Mouse (Mus musculus) hindlimb bud, embryonic 11.5 days (tissue): ENCODE measurements around the gene Camkv.

Experiments used
- DNase-seq: peaks from one replicate; pipeline ENCODE4 v3.0.0-alpha.2; 2012; ENCODE audit warnings: low read depth, low spot score; ENCODE audit errors: extremely low spot score

The Camkv gene

DNA sequence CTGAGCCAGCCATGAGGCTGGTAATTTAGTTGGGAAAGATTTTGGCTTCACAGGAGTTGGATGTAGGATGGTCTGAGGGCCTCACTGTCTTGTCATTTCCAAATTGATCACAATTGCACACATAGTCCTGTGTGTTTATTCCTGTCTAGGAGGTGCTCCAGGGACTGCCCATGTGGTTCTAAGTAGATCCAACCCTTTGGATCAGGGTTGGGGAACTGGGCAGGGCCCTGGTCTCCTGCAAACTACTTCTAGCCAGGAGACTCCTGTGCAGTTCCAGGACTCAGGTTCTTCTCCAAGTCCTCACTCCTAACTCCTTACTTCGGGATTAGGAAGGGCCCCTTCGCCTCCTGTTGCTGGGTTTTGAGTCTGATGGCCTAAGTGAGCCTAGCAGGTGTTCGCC is at the start of gene Camkv:
TSS of gene Camkv (plus strand) at position 301 of the 400 bp plus-strand sequence.
- no peak for DNase-seq

DNA sequence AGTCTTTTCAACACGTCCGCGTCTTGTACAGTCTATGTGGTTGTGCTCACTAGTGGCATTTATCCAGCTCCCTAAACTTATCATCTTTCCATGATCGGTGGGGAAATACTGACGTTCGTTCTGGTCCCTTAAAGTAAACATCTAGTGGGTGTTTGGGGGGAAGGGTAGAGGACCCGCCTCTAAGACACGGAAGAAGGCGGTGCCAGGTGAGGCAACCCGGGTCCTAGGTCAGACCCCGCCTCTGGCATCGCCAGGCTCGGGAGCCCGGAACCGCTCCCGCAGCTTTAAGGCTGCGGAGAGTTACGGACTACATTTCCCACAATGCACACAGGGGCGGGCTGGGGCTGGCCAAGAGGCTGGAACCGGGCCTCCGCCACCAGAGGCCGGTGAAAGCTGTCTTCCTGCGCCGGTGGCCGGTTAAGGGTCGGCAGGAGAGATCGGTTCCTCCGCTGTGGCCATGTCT is 47.6 kb upstream of the Camkv start, which contains the start of gene Mon1a:
TSS of gene Mon1a (plus strand) at position 348 of the 463 bp plus-strand sequence.
- no peak for DNase-seq

DNA sequence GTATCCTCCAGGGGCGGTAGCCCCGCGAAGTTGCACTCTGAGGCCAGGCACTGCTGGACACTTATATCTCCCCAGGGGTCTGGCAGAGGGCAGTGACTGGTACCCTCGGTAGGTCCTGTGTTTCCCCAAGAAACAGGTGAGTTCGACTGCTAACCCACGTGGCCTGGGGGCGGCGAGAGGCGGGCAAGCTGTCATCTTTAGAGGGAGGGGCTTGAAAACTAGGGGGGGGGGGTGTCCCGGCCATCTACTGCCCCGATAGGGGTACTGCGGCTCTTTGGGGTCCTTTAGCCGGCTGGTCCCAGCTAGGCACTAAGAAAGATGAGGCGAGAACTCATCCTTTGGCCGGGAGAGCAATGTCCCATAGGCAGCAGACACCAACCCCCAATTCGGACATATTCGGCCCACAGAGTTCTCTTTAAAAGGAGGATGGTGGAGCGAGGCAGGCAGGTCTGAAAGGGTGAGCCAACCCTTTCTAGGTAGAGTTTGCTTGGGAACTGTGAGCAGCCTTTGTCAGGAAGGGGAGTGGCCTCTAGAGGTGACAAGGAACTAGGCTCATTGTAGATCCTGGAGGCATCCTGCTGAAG is 47.1 kb upstream of the Camkv start:
- no peak for DNase-seq

DNA sequence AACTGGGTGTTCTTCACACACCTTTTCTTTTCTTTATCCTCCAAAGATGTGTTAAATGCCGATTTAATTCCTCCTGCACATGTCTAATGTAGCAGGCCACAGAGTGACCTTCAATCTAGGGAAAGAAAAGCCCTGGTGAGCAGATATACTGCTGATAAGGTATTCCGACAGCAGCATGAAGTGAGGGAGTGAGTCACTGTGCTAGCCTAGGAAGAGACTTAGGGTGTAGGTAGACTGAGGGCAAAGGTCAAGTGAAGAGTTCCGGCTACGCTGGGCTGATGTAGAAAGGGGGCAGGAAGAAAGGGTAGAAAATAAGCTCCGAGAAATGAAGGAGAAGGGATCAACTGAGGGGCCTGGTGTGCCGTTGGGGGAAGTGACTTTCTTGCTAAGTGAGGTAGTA is 45.2 kb upstream of the Camkv start:
- DNase-seq = no peak

DNA sequence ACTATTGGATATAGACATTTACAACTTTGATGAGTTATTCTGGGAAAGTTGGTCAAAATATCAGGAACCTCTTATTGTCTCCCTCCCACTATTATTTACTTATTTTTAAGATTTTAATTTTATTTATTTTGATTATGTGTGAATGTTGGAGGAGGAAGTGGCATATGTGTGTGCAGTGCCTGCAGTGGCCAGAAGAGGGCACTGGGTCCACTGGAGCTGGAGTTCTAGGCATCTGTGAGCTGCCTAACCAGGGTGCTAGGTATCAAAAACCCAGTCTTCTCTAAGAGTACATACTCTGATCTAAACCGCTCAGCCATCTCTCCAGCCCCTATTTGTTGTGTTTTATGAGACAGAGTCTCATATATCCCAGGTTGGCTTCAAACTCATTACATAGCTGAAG is 44.5 kb upstream of the Camkv start:
- DNase-seq = no peak

DNA sequence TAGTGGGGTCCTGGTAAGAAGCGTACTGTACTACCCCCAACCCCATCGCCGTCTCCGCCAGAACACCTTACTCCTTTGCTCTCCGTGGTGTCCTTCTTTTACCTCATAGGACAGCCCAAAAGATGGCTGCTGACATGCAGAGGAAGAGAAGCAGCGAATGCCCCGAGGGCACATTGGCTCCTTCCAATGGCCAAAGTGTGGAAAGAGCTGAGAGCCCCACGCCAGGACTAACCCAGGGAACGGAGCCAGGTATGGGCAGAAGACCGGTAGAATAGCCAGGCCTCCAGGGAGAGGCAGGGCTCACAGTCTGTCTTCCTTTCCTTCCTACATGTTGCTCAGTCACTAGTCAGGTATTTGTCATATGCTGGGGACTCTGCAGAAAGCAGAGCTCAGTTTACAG is 36.9 kb upstream of the Camkv start:
- DNase-seq = no peak

DNA sequence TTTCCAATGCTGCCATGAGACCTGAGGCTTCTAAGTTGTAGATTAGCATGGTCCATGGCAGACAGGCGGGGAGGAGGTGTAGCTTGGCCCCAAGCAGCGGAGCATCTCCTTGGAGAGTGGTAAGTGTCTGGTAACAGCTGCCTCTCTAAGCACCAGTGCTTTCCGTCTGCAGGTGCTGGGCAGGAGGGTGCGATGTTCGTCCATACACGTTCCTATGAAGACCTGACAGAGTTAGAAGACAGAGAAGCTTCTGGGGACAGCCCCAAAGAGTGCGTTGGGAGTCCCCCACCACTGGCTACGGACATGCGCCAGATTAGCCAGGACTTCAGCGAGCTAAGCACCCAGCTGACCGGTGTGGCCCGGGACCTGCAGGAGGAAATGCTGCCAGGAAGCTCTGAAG is 35.6 kb upstream of the Camkv start:
- DNase-seq = no peak

DNA sequence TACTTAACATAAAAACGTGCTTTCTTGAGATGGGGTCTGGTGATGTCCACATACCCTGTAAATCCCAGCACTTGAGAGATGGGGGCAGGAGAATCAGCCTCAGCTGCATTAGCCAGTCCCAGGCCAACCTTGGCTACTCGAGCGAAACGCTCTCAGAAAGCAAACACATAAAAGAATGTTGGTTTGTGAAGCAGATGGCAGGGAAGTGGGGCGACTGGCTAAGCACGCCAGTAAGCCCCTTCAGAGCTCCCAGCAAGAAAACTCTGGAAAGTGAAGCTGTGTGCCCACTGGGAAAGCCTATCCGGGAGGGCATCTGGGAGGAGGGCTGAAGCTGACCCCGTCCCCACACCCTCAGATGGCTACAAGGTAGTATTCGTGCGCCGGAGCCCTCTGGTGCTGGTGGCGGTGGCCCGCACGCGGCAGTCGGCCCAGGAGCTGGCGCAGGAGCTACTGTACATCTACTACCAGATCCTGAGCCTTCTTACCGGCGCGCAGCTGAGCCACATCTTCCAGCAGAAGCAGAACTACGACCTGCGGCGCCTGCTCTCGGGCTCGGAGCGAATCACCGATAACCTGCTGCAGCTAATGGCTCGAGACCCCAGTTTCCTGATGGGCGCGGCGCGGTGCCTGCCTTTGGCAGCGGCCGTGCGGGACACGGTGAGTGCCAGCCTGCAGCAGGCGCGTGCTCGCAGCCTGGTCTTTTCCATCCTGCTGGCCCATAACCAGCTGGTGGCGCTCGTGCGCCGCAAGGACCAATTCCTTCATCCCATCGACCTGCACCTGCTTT is 34.4 kb upstream of the Camkv start:
- no peak for DNase-seq

DNA sequence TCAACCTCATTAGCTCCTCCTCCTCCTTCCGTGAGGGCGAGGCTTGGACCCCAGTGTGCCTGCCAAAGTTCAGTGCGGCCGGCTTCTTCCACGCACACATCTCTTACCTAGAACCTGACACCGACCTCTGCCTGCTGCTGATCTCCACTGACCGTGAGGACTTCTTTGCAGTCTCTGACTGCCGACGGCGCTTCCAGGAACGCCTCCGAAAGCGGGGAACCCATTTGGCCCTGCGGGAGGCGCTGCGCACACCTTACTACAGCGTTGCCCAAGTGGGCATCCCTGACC is 33.9 kb upstream of the Camkv start:
- DNase-seq = no peak

DNA sequence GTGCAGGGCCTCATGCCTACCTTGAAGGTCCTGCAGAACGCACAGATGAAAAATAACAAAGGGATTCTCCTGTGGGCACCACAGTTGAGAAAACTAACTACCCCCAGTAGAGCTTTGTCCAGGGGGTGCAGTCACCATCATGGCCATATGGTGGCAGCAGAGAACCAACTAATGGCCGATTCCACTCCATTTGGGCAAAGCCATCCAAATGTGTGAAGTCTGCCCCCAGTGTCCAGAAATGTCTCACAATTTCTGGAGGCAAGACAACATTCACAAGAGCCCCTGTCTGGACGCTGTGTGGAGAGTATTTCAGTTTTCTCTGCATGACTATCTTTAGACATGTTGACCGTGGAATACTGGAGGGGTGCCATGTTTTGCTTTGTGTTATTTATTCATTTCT is 30.7 kb upstream of the Camkv start:
- peak; percentile 79 for DNase-seq

DNA sequence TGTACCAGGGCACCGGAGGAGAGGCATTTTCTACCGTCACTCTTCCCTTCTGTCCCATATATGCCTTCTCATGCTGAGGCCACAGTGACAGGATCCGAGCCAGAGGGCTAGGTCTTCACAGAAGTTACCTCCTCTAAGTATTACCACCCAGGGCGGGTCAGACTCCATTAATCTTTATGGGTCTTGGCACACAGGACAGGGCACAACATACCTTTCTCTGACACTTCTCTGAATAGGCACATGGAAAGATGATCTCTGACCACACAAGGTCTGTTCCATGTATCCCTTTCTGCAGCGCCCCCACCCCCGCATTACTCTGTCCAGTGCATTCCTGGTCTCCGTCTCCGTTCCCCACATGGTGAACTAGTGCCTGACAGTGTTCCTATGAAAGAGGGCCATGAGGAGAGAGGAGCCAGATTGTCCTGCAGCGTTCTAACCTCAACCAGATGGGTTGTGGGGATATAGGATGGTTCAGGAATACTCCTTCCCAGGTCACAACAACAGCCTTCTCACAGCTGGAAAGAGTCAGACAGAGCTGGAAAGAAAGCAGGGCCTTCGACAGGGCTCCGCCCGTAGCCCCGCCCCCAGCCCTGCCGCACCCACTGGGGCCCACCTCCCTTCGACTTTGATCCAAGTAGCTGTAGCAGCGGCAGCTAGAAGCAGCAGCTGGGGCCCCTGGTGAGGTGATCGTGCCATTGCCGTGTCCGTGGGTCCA is 29.1 kb upstream of the Camkv start, which contains the start of gene Mst1r:
TSS of gene Mst1r (plus strand) at position 622 of the 715 bp plus-strand sequence.
- DNase-seq = no peak

DNA sequence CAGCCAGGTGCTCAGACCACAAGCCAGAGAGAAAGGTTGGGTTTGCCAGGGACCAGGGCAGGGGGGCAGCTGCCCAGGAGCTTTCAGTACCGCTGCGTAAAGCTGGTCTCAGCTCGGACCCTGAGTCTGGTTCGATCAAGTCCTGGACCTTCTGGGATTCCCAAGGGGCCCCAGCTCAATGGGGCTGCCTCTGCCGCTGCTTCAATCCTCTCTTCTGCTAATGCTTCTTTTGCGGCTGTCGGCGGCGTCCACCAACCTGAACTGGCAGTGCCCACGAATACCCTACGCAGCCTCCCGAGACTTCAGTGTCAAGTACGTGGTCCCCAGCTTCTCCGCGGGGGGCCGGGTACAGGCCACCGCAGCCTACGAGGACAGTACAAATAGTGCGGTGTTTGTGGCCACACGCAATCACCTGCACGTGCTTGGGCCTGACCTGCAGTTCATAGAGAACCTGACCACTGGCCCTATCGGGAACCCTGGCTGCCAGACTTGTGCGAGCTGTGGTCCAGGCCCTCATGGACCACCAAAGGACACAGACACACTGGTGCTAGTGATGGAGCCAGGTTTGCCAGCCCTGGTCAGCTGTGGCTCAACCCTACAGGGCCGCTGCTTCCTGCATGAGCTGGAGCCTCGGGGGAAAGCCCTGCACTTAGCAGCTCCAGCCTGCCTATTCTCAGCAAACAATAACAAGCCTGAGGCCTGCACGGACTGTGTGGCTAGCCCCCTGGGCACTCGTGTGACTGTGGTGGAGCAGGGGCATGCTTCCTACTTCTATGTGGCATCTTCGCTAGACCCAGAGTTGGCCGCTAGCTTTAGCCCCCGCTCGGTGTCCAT is 28.3 kb upstream of the Camkv start:
- no peak for DNase-seq

DNA sequence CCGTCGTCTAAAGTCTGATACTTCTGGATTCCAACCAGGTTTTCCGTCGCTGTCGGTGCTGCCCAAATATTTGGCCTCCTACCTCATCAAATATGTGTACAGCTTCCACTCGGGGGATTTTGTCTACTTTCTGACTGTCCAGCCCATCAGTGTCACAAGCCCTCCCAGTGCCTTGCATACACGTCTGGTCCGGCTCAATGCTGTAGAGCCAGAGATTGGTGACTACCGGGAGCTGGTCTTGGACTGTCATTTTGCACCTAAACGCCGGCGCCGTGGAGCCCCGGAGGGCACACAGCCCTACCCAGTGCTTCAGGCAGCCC is 27.7 kb upstream of the Camkv start:
- DNase-seq = no peak

DNA sequence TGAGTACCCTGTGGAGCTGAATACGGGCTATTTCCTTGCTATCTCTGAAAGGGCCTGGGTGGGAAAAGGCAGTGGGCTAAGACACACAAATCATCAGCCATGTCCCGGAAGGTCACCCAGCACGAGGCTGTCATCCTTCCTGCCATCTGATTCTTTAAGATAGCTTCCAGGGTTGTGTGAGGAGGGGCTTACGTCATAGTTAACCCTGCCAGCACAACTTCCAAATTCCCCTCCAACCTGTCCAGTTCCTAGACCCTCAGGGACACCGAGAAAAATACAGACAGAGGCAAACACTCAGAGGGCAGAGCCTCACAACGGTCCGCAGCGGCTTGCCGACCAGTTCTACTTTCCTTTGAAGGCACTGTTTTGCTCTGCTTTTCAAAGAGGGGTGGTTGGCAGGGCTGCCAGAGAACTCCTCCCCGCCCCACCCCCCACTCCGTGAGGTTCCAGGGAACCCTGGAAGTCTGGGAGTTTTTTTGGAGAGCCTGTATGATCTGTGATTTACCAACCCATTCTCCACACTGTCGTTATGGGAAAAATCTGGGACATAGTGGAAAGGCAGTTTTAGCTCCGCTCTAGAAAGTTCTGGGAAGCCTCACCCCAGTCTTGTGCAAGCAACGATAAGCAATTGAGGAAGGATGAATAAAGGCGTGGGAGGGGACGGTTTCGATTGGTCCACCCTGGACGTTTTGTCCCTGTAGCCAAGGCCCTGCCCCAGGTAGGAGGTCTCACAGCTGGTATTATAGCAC is 26.9 kb upstream of the Camkv start:
- no peak for DNase-seq

DNA sequence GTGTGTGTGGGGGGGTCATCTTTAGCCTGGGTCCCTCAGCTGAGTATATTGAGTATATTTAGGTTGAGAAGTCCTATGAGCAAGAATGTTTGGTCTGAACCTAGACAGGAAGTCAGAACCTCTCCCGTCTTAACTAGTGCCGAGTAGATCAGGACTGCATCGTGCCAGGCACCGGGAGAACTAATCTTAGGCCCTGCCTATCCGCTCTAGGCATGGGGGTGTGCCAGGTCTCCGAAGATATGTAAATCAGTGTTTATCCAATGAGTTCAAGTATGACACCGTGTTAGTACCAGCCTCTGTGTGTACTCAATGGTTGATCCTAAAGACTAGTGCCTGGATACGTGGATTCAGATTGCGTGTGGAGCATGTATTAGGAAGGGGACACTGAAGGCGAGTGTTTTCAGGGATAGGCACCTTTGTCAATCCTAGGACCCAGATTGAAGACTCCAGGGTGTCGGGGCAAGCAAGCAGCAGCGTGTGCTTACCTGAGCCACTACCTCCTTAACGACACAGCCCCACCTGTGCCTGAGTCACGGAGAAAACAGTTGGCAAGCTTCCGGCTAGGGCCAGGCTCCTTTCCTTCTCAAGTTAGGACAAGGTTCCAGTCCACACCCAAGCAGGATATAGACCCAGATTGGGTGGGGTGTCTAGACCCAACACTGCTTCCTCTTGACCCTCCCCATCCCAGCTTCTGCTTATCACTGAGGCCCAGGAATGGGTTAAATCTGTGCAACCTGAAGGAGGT is 25.3 kb upstream of the Camkv start:
- DNase-seq = no peak

DNA sequence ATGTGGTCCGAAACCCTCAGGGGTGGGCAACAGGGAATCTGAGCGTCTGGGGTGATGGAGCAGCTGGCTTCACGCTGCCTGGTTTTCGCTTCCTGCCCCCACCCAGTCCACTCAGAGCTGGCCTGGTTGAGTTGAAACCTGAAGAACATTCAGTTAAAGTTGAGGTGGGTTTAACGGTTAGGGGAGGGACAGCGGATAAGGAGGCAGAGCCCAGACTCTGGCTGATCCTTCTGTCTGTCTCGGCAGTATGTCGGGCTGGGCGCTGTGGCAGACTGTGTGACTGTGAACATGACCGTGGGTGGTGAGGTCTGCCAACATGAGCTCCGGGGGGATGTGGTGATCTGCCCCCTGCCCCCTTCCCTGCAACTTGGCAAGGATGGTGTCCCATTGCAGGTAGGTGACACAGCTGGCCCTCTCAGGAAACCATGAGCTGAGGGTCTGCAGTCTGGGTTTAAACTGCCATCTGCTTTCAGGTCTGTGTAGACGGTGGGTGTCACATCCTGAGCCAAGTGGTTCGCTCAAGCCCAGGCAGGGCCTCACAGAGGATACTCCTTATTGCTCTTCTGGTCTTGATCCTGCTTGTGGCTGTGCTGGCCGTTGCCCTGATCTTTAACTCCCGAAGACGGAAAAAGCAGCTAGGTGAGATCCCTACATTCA is 20.6 kb upstream of the Camkv start:
- DNase-seq = no peak

DNA sequence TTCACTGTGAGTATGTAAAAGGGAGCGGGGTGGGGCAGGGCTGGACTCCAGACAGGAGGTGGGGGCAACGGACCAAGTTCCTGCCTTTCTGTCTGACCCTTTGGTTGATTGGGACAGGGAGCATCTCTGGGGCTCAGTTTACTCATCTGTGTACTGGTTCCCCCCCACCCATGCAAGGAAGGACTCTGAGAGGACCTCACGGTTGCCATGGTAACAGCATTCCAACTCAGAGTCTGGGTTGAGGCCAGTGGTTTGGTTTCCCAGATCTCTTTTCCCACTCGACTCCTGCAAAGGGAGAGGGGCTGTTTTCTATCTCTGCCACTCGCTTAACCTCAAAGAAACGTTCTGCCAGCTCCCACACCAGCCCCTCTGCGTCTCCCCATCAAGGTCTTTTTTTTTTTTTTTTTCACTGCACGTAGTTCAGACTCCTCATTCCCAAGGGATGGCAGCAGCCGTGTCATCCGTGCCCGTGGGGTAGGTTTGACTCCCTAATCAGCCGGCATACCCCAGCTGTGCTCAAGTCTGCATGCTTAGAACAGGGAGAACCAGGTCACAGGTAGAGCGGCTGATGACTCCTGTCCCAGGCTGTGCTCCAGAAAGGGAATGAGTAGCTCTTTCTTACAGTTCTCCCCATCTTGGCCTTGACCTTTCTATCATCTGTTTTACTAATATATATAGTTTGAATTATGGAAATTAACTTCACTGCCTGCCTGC is 17.4 kb upstream of the Camkv start:
- DNase-seq = no peak

DNA sequence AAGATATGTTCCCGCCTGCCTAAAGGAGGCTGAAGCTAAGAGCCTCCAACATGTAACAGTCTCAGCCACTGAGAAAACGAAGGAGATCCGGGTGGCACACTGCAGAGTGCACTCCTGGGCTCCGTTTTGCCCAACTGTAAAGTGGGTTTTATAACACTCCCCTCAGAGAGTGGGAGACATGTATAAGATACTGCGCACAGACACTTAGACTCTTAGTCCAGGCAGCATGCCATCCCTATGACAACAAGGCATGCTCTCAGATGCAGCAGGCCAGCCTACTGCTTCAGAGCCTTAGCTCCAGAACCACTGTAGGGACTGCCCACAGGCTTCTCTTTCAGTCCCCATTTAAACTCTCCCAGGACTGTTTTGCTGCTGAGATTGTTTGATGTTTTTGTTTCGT is 16.6 kb upstream of the Camkv start:
- DNase-seq = no peak

DNA sequence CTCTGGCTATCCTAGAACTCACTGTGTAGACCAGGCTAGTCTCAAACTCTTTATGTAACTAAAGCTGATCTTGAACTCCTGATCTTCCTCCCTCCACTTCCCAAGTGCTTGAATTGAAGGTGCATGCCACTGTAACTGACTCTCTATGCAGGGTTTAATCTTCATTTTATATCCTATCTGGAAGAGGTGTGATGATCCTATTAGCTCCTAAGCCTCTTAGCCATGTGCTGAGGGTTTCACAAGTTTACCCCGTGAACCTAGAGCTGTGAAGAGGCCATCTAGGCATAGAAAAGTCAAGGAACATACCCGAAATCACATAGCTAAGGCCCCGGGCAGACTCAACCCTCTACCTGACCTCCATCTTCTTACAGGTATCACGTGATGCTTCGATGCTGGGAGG is 16.0 kb upstream of the Camkv start:
- DNase-seq = no peak
